Mouse (Mus musculus) lung, embryonic 16.5 days (tissue): Measurements from ENCODE around the gene Avpr1a. TPM values are rescaled to one million over a fixed set of nuclear protein-coding genes. Genes with fewer than 3 reads are reported as not detected.

Source experiments
- ATAC-seq: fragments of 200-750 bp; cut with Nextera tagmentation; 2 replicates; pipeline ENCODE4 v1.8.0; 2017; ENCODE audit warnings: low read depth, mild to moderate bottlenecking, moderate library complexity
- H3K27ac ChIP-seq: fragments of 300-500 bp; sonication (generic); 2 replicates; pipeline ENCODE4 v1.5.1; 2014; ENCODE audit warnings: mild to moderate bottlenecking, control low read depth, low read length
- H3K27me3 ChIP-seq: fragments of 300-500 bp; sonication (generic); 2 replicates; pipeline ENCODE4 v1.6.1; 2014; ENCODE audit warnings: low read depth, low read length, mixed read lengths; ENCODE audit not compliant: control insufficient read depth, insufficient read depth
- H3K36me3 ChIP-seq: fragments of 300-500 bp; sonication (generic); 2 replicates; pipeline ENCODE4 v1.6.1; 2014; ENCODE audit warnings: low read length; ENCODE audit not compliant: control insufficient read depth, insufficient read depth
- H3K4me1 ChIP-seq: fragments of 300-500 bp; sonication (generic); replicated peaks from 2 replicates; pipeline ENCODE4 v1.6.1; 2014; ENCODE audit warnings: low read length, mixed read lengths; ENCODE audit not compliant: control insufficient read depth, insufficient read depth
- H3K4me2 ChIP-seq: fragments of 300-500 bp; sonication (generic); 2 replicates; pipeline ENCODE4 v1.6.1; 2014; ENCODE audit warnings: low read depth, low read length, control low read depth
- H3K4me3 ChIP-seq: fragments of 300-500 bp; sonication (generic); 2 replicates; pipeline ENCODE4 v1.5.1; 2014; ENCODE audit warnings: mild to moderate bottlenecking, low read length, control low read depth
- H3K9ac ChIP-seq: fragments of 300-500 bp; sonication (generic); 2 replicates; pipeline ENCODE4 v1.6.1; 2014; ENCODE audit warnings: low read length, control low read depth
- H3K9me3 ChIP-seq: fragments of 300-500 bp; sonication (generic); 2 replicates; pipeline ENCODE4 v1.6.1; 2016; ENCODE audit warnings: low read length; ENCODE audit not compliant: control insufficient read depth
- WGBS: fragments of 180-500 bp; shearing (Covaris S2); extraction: QIAGEN DNeasy Blood & Tissue Kit; methylation state at CpG from one replicate; pipeline ENCODE4 v1.1.7; 2014; 5-methylcytosine and 5-hydroxymethylcytosine counted together
- polyA plus RNA-seq: library from polyadenylated mRNA; unstranded; fragments of >200 nt; fragmentation: Nextera tagmentation; extraction: Ambion mirVana; gene quantifications from 2 replicates; pipeline ENCODE4 v1.2.1, GENCODE M21; 2015

Gene Avpr1a
- polyA plus RNA-seq, 1 experiment from 2014 or later: 0.83 TPM

DNA sequence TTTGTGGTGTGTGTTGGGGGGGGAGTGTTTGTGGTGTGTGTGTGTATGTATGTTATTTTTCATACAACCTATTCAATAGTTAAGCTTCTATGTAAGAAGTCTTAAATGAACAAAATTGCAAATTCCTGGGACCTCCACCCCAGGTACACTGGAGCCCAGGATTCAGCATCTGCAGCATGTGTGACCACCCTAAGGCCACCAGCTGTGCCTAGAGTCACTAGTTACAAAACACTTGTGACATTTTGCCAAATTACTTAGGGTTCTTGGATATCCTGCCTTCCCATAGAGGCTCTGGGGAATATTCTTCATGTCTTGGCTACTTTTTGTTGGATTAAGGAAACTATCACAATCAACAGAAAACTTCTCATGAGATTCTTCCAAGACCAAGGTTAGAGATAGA, 1.6 kb downstream of the Avpr1a start:
- Histone ChIP-seq H3K9me3 (no peaks in the 10 kb centered on the region), H3K36me3 (no peaks in the 10 kb centered on the region), H3K27me3 (peaks cover 26% of the 10 kb centered on the region), H3K9ac (no peak overlapping the region), H3K4me2 (no peak overlapping the region), H3K4me1 (peaks cover 13% of the 10 kb centered on the region; the same call in 1 of the 2 replicates), H3K27ac (no peak overlapping the region), H3K4me3 (no peak overlapping the region)
- no peak for ATAC-seq

DNA sequence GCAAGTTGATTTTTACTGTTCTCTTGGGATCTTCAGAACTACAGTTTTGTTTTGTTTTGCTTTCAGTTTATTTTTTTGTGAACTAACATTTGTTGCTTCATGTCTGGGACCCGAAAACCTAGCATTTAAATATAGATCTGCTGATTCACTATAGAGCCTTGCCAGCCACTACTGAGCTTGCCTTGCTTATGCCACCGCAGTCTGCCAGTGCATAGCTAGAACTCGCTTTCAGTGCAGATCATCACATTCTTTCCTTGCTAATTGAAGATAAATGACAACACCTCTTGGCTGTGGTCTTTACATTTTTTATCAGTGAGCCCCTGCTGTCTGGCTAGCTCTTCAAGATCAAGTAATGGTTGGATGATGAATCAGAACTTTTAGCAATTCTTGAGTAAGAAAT, 5.2 kb downstream of the Avpr1a start:
- no peaks in the 10 kb centered on the region for H3K9me3 ChIP-seq
- no peaks in the 10 kb centered on the region for H3K36me3 ChIP-seq
- no peak overlapping the region for H3K4me2 ChIP-seq
- no peak for ATAC-seq
- H3K27ac ChIP-seq: no peak overlapping the region
- no peak overlapping the region for H3K4me3 ChIP-seq
- no peak overlapping the region for H3K9ac ChIP-seq
- H3K4me1 ChIP-seq: peaks cover 7% of the 10 kb centered on the region; the same call in 1 of the 2 replicates
- peaks cover 17% of the 10 kb centered on the region for H3K27me3 ChIP-seq
- 64% methylated on average over 3 of the region's 3 CpGs for WGBS

DNA sequence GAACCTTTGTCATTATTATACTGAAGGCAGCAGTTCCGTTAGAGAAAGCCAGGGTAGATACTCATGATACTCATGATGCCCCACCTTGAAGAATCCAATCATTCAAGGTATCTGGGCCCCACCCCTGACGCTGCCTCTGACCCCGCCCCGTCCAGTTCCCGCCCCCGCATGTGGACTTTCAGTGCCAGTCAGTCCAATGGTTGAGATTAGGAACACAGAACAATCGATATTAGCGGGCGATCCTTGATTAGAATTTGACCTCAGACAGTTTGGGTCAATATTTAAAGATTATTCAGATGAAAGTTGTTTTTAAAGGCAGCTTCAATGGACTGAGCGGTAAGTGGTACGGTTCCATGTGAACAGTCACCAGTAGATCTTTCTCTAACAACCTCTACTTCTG, 7.5 kb downstream of the Avpr1a start:
- Histone ChIP-seq H3K27me3 (no peaks in the 10 kb centered on the region; the same call in 1 of the 2 replicates), H3K4me2 (no peak overlapping the region), H3K36me3 (no peaks in the 10 kb centered on the region), H3K4me3 (no peak overlapping the region), H3K9ac (no peak overlapping the region), H3K4me1 (no peaks in the 10 kb centered on the region), H3K9me3 (no peaks in the 10 kb centered on the region), H3K27ac (no peak overlapping the region)
- 91% methylated on average over 11 of the region's 11 CpGs for WGBS
- ATAC-seq: no peak

DNA sequence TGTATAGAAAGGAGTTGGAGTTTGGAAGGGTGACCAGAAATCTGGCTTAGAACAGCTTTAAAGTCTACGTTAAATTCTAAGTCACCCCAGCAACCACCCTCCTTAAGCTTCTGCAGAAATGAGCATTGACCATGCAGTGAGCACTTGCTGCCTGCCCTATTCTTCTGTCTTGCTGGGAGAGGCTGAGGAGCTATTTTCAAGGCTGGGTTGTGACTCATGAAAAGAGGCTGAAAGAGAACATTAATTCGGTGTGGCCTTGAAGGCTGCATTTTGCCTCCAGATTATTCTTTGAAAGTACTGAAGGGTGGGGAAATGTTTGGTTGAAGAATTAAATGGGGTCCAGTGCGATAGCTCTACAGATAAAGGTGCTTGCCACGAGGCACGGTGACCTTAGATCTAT, 28.5 kb downstream of the Avpr1a start:
- Histone ChIP-seq H3K4me1 (no peaks in the 10 kb centered on the region), H3K9ac (no peak overlapping the region)

DNA sequence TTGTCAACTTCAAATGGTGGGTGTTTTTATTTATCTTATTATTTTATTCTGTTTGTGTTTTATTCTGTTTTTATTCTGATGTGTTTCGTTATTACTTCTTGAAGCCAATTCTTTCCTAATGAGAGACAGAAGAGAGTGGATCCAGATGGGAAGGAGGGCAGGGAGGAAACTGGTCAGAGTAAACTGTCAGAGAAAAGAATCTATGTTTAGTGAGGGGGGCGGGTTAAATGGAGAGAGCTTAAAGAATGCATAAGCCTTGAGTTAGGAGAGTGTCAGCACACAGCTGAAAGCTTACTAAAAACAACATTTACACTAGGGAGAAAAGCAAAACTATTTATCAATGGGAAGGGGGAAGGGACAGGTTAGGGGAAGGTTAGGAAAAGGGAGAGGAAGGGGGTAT, 50.3 kb downstream of the Avpr1a start:
- 0 out of 2 replicates have a peak, but pooled peaks have one; percentile 31 for ATAC-seq
- Histone ChIP-seq H3K9me3 (no peaks in the 10 kb centered on the region), H3K27me3 (no peaks in the 10 kb centered on the region), H3K9ac (no peak overlapping the region), H3K4me3 (no peak overlapping the region), H3K4me2 (no peak overlapping the region), H3K36me3 (no peaks in the 10 kb centered on the region), H3K27ac (no peak overlapping the region), H3K4me1 (no peaks in the 10 kb centered on the region)
- WGBS: 32% methylated on average over 2 of the region's 2 CpGs

More for the DNA sequence above, 28.5 kb downstream of the Avpr1a start:
- no peaks in the 10 kb centered on the region for H3K27me3 ChIP-seq
- ATAC-seq: no peak
- WGBS: 89% methylated on average over 5 of the region's 5 CpGs
- no peaks in the 10 kb centered on the region for H3K9me3 ChIP-seq
- H3K4me2 ChIP-seq: no peak overlapping the region
- H3K27ac ChIP-seq: no peak overlapping the region
- no peaks in the 10 kb centered on the region for H3K36me3 ChIP-seq
- H3K4me3 ChIP-seq: no peak overlapping the region

DNA sequence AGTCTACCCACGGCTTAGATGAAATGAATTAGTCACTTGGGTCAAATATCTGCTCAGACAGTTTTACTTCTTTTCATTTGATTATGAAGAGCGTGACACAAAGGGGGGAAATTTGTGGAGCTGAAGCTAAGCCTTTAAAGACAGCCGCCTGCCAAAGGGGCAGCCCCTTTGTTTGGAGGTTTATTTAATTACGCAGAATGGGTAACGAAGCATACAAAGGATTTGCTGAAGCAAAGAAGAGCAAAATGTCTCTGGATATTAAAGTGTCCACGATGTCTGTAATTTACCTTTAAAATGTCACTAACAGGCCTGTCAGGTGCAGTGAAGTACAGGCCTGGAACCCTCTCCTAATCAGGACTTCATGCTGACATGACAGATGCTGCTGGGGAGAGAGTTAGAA, 51.0 kb downstream of the Avpr1a start:
- no peak overlapping the region for H3K27ac ChIP-seq
- no peak overlapping the region for H3K4me3 ChIP-seq
- H3K4me2 ChIP-seq: no peak overlapping the region
- no peaks in the 10 kb centered on the region for H3K4me1 ChIP-seq
- no peaks in the 10 kb centered on the region for H3K9me3 ChIP-seq
- WGBS: 79% methylated on average over 6 of the region's 6 CpGs
- H3K27me3 ChIP-seq: no peaks in the 10 kb centered on the region
- no peaks in the 10 kb centered on the region for H3K36me3 ChIP-seq
- no peak overlapping the region for H3K9ac ChIP-seq
- ATAC-seq: no peak

Other genes starting within 250 kb of the Avpr1a start
- gene Ppm1h, start 230.3 kb downstream of the Avpr1a start, polyA plus RNA-seq: 7.3 and 7.7 TPM in 2 replicates